Mouse (Mus musculus): ENCODE measurements around the gene E130308A19Rik. TPM values are rescaled to one million over a fixed set of nuclear protein-coding genes. Genes with fewer than 3 reads are reported as not detected.

The E130308A19Rik gene
- polyA plus RNA-seq, 1 experiment from 2014 or later, result 49.0 TPM

- ATAC-seq (ENCODE audit: low FRiP score), result no peak
- peaks cover 5% of the 10 kb centered on the region for H3K4me1 ChIP-seq (ENCODE audit: control insufficient read depth, insufficient read depth, low read length)
- no peaks in the 10 kb centered on the region for H3K36me3 ChIP-seq (ENCODE audit: control insufficient read depth, insufficient read depth, low read length)
- 60% methylated on average over 1 of the region's 1 CpGs for WGBS
- H3K9ac ChIP-seq (ENCODE audit: low read length), result no peak overlapping the region; the same call in 1 of the 2 replicates
- DNase-seq (ENCODE audit: low spot score, missing footprints), result no peak
- H3K4me3 ChIP-seq (ENCODE audit: low read depth, low read length), result peak overlapping the region; percentile 85; the same call in 1 of the 2 replicates
- peak overlapping the region; percentile 88 for H3K4me2 ChIP-seq
- H3K27me3 ChIP-seq (ENCODE audit: control insufficient read depth, insufficient read depth, low read length), result no peaks in the 10 kb centered on the region
- no peaks in the 10 kb centered on the region for H3K9me3 ChIP-seq (ENCODE audit: control insufficient read depth, low read length)
- no peak overlapping the region for H3K27ac ChIP-seq (ENCODE audit: low read depth, low read length)
These were observed 178.7 kb downstream of the E130308A19Rik start for GRCm38 (mm10) chr4:59804754-59805153.

- peak within 1 kb of the TSS; percentile 79 for H3K9ac ChIP-seq (ENCODE audit: low read length)
- no peaks in the 10 kb centered on the region for H3K9me3 ChIP-seq (ENCODE audit: control insufficient read depth, low read length)
- no peaks in the 10 kb centered on the region for H3K36me3 ChIP-seq (ENCODE audit: control insufficient read depth, insufficient read depth, low read length)
- H3K4me2 ChIP-seq, result peak within 1 kb of the TSS; percentile 88
- WGBS, result 4% methylated on average over 34 of the region's 45 CpGs
- H3K4me1 ChIP-seq (ENCODE audit: control insufficient read depth, insufficient read depth, low read length), result peaks cover 5% of the 10 kb centered on the region
- peak within 1 kb of the TSS; percentile 85 for H3K4me3 ChIP-seq (ENCODE audit: low read depth, low read length)
- H3K27ac ChIP-seq (ENCODE audit: low read depth, low read length), result peak within 1 kb of the TSS; percentile 50
- H3K27me3 ChIP-seq (ENCODE audit: control insufficient read depth, insufficient read depth, low read length), result no peaks in the 10 kb centered on the region
- peak; percentile 93 for ATAC-seq (ENCODE audit: low FRiP score)
- peak; percentile 98 for DNase-seq (ENCODE audit: low spot score, missing footprints)
These were observed 179.4 kb downstream of the E130308A19Rik start, which contains the start of gene Snx30 for GRCm38 (mm10) chr4:59805181-59805967. TSS of gene Snx30 (plus strand) at chr4:59805840.

GRCm38 (mm10) chr4:59805968-59806878 is 180.2 kb downstream of the E130308A19Rik start:
- H3K27ac ChIP-seq (ENCODE audit: low read depth, low read length), result peak overlapping the region; percentile 50
- DNase-seq (ENCODE audit: low spot score, missing footprints), result peak; percentile 96
- peaks cover 5% of the 10 kb centered on the region for H3K4me1 ChIP-seq (ENCODE audit: control insufficient read depth, insufficient read depth, low read length)
- H3K4me3 ChIP-seq (ENCODE audit: low read depth, low read length), result peak overlapping the region; percentile 85
- H3K9me3 ChIP-seq (ENCODE audit: control insufficient read depth, low read length), result no peaks in the 10 kb centered on the region
- WGBS, result under 1% methylated on average over 50 of the region's 58 CpGs
- no peaks in the 10 kb centered on the region for H3K36me3 ChIP-seq (ENCODE audit: control insufficient read depth, insufficient read depth, low read length)
- ATAC-seq (ENCODE audit: low FRiP score), result peak; percentile 76
- H3K9ac ChIP-seq (ENCODE audit: low read length), result peak overlapping the region; percentile 79
- peak overlapping the region; percentile 88 for H3K4me2 ChIP-seq
- H3K27me3 ChIP-seq (ENCODE audit: control insufficient read depth, insufficient read depth, low read length), result no peaks in the 10 kb centered on the region

GRCm38 (mm10) chr4:59806879-59807195 is 180.8 kb downstream of the E130308A19Rik start:
- no peaks in the 10 kb centered on the region for H3K9me3 ChIP-seq (ENCODE audit: control insufficient read depth, low read length)
- no peaks in the 10 kb centered on the region for H3K27me3 ChIP-seq (ENCODE audit: control insufficient read depth, insufficient read depth, low read length)
- peak overlapping the region; percentile 85 for H3K4me3 ChIP-seq (ENCODE audit: low read depth, low read length)
- no peaks in the 10 kb centered on the region for H3K36me3 ChIP-seq (ENCODE audit: control insufficient read depth, insufficient read depth, low read length)
- peak; percentile 17 for ATAC-seq (ENCODE audit: low FRiP score)
- H3K27ac ChIP-seq (ENCODE audit: low read depth, low read length), result peak overlapping the region; percentile 50
- WGBS, result 1% methylated on average over 9 of the region's 9 CpGs
- peaks cover 5% of the 10 kb centered on the region for H3K4me1 ChIP-seq (ENCODE audit: control insufficient read depth, insufficient read depth, low read length)
- H3K4me2 ChIP-seq, result peak overlapping the region; percentile 88
- peak overlapping the region; percentile 79 for H3K9ac ChIP-seq (ENCODE audit: low read length)
- DNase-seq (ENCODE audit: low spot score, missing footprints), result no peak

GRCm38 (mm10) chr4:59807521-59807920 is 181.5 kb downstream of the E130308A19Rik start:
- Histone ChIP-seq H3K27ac (ENCODE audit: low read depth, low read length) (no peak overlapping the region), H3K9me3 (ENCODE audit: control insufficient read depth, low read length) (no peaks in the 10 kb centered on the region), H3K36me3 (ENCODE audit: control insufficient read depth, insufficient read depth, low read length) (no peaks in the 10 kb centered on the region), H3K27me3 (ENCODE audit: control insufficient read depth, insufficient read depth, low read length) (no peaks in the 10 kb centered on the region), H3K4me2 (peak overlapping the region; percentile 88), H3K9ac (ENCODE audit: low read length) (no peak overlapping the region), H3K4me3 (ENCODE audit: low read depth, low read length) (no peak overlapping the region; the same call in 1 of the 2 replicates), H3K4me1 (ENCODE audit: control insufficient read depth, insufficient read depth, low read length) (peaks cover 5% of the 10 kb centered on the region)
- WGBS, result 72% methylated on average over 2 of the region's 2 CpGs
- no peak for ATAC-seq (ENCODE audit: low FRiP score)
- DNase-seq (ENCODE audit: low spot score, missing footprints), result no peak

GRCm38 (mm10) chr4:59808396-59808795 is 182.4 kb downstream of the E130308A19Rik start:
- ATAC-seq (ENCODE audit: low FRiP score) (no peak), DNase-seq (ENCODE audit: low spot score, missing footprints) (no peak)
- H3K36me3 ChIP-seq (ENCODE audit: control insufficient read depth, insufficient read depth, low read length), result no peaks in the 10 kb centered on the region
- H3K9me3 ChIP-seq (ENCODE audit: control insufficient read depth, low read length), result no peaks in the 10 kb centered on the region
- H3K27me3 ChIP-seq (ENCODE audit: control insufficient read depth, insufficient read depth, low read length), result no peaks in the 10 kb centered on the region
- H3K4me2 ChIP-seq, result no peak overlapping the region
- peaks cover 5% of the 10 kb centered on the region for H3K4me1 ChIP-seq (ENCODE audit: control insufficient read depth, insufficient read depth, low read length)
- 79% methylated on average over 5 of the region's 5 CpGs for WGBS
- H3K27ac ChIP-seq (ENCODE audit: low read depth, low read length), result no peak overlapping the region
- no peak overlapping the region for H3K4me3 ChIP-seq (ENCODE audit: low read depth, low read length)
- no peak overlapping the region for H3K9ac ChIP-seq (ENCODE audit: low read length)

Other genes starting within 250 kb of the E130308A19Rik start
- 1.0 and 1.5 TPM in 2 replicates for gene Susd1, start 187.6 kb upstream of the E130308A19Rik start, polyA plus RNA-seq (2014; fragmentation: Nextera tagmentation; extraction: Ambion mirVana)
- 29.6 and 31.1 TPM in 2 replicates for gene Ptbp3, start 76.8 kb upstream of the E130308A19Rik start, polyA plus RNA-seq (2014; fragmentation: Nextera tagmentation; extraction: Ambion mirVana)
- 30.6 and 34.2 TPM in 2 replicates for gene Hsdl2, start 44.6 kb upstream of the E130308A19Rik start, polyA plus RNA-seq (2014; fragmentation: Nextera tagmentation; extraction: Ambion mirVana)
- gene Inip, start 175.4 kb downstream of the E130308A19Rik start, polyA plus RNA-seq (2014; fragmentation: Nextera tagmentation; extraction: Ambion mirVana), result 110 and 121 TPM in 2 replicates
- gene Snx30, start 179.6 kb downstream of the E130308A19Rik start, polyA plus RNA-seq (2014; fragmentation: Nextera tagmentation; extraction: Ambion mirVana), result 11.8 and 12.3 TPM in 2 replicates

Measured in midbrain, embryonic 11.5 days (tissue).